Mouse (Mus musculus): ENCODE measurements around the gene Sobp. TPM values are rescaled to one million over a fixed set of nuclear protein-coding genes. Genes with fewer than 3 reads are reported as not detected.

The Sobp gene
- polyA plus RNA-seq, 1 experiment from 2014 or later = 1.1 TPM

GRCm38 (mm10) chr10:43081316-43081715, 93.0 kb downstream of the Sobp start:
- Histone ChIP-seq H3K27ac (no peak overlapping the region), H3K4me3 (replicated peaks) (no peak overlapping the region), H3K27me3 (replicated peaks) (no peaks in the 10 kb centered on the region), H3K4me2 (replicated peaks) (no peak overlapping the region), H3K9me3 (no peaks in the 10 kb centered on the region), H3K36me3 (no peaks in the 10 kb centered on the region), H3K9ac (no peak overlapping the region), H3K4me1 (replicated peaks) (no peaks in the 10 kb centered on the region)
- no peak for ATAC-seq
- WGBS = 75% methylated on average over 3 of the region's 3 CpGs

DNA sequence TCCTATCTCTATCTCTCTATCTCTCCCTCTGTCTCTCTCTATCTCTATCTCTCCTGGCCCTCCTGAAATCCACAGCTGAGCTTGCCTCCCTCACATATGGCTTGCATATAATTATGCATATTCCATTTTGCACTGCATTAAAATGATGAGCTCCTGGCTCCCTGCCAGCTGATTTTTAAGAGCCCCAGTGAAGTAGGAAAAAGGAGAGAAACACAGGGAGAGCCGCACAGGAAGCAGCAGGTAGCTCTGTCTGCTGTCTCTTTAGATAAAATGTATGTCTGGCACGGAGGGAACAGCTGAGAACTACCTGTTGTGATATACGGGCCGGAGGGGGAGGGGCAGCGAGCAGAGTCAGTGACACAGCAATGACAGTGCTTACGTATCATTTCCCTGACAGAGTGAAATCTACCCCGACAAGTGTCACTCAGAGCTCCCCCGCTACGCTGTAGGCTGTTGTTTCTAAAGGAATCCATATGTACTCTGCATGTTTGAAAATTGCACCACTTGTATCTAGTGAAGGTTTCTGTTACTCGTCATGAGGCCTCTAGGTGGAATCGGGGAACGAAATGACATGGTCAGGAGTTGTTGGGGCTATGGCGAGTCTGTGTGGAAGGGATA, 98.7 kb downstream of the Sobp start:
- H3K27me3 ChIP-seq (replicated peaks) = no peaks in the 10 kb centered on the region
- no peak overlapping the region for H3K9ac ChIP-seq
- H3K4me1 ChIP-seq (replicated peaks) = peaks cover 3% of the 10 kb centered on the region; the same call in 1 of the 2 replicates
- H3K4me2 ChIP-seq (replicated peaks) = no peak overlapping the region
- H3K4me3 ChIP-seq (replicated peaks) = no peak overlapping the region
- ATAC-seq = no peak
- no peak overlapping the region for H3K27ac ChIP-seq
- 64% methylated on average over 13 of the region's 13 CpGs for WGBS
- H3K9me3 ChIP-seq = no peaks in the 10 kb centered on the region
- H3K36me3 ChIP-seq = no peaks in the 10 kb centered on the region

GRCm38 (mm10) chr10:43073281-43073680, 101.0 kb downstream of the Sobp start:
- Histone ChIP-seq H3K36me3 (no peaks in the 10 kb centered on the region), H3K4me3 (replicated peaks) (no peak overlapping the region), H3K4me2 (replicated peaks) (no peak overlapping the region), H3K9ac (no peak overlapping the region), H3K9me3 (no peaks in the 10 kb centered on the region), H3K27me3 (replicated peaks) (no peaks in the 10 kb centered on the region), H3K27ac (no peak overlapping the region), H3K4me1 (replicated peaks) (peaks cover 3% of the 10 kb centered on the region; the same call in 1 of the 2 replicates)
- ATAC-seq = no peak
- 67% methylated on average over 8 of the region's 8 CpGs for WGBS

GRCm38 (mm10) chr10:43070893-43071292, 103.4 kb downstream of the Sobp start:
- 92% methylated on average over 6 of the region's 6 CpGs for WGBS
- no peak for ATAC-seq
- Histone ChIP-seq H3K9ac (no peak overlapping the region), H3K27ac (no peak overlapping the region), H3K27me3 (replicated peaks) (no peaks in the 10 kb centered on the region), H3K4me2 (replicated peaks) (no peak overlapping the region), H3K9me3 (no peaks in the 10 kb centered on the region), H3K36me3 (no peaks in the 10 kb centered on the region), H3K4me3 (replicated peaks) (no peak overlapping the region), H3K4me1 (replicated peaks) (peaks cover 3% of the 10 kb centered on the region; the same call in 1 of the 2 replicates)

GRCm38 (mm10) chr10:43065331-43065730, 109.0 kb downstream of the Sobp start:
- Histone ChIP-seq H3K4me3 (replicated peaks) (no peak overlapping the region), H3K27ac (no peak overlapping the region), H3K4me2 (replicated peaks) (no peak overlapping the region), H3K9me3 (no peaks in the 10 kb centered on the region), H3K9ac (no peak overlapping the region), H3K36me3 (no peaks in the 10 kb centered on the region), H3K4me1 (replicated peaks) (no peaks in the 10 kb centered on the region), H3K27me3 (replicated peaks) (no peaks in the 10 kb centered on the region)
- ATAC-seq = no peak
- WGBS = 78% methylated on average over 7 of the region's 7 CpGs

- Histone ChIP-seq H3K9me3 (no peaks in the 10 kb centered on the region), H3K27me3 (replicated peaks) (no peaks in the 10 kb centered on the region), H3K36me3 (no peaks in the 10 kb centered on the region), H3K4me2 (replicated peaks) (no peak overlapping the region), H3K4me1 (replicated peaks) (no peaks in the 10 kb centered on the region), H3K4me3 (replicated peaks) (no peak overlapping the region), H3K27ac (no peak overlapping the region), H3K9ac (no peak overlapping the region)
- no peak for ATAC-seq
- 90% methylated on average over 11 of the region's 11 CpGs for whole genome bisulfite sequencing
Observed at GRCm38 (mm10) chr10:43061519-43062105, 112.7 kb downstream of the Sobp start.

GRCm38 (mm10) chr10:43055405-43055804, 118.9 kb downstream of the Sobp start:
- 87% methylated on average over 2 of the region's 2 CpGs for WGBS
- no peak overlapping the region for H3K27ac ChIP-seq

DNA sequence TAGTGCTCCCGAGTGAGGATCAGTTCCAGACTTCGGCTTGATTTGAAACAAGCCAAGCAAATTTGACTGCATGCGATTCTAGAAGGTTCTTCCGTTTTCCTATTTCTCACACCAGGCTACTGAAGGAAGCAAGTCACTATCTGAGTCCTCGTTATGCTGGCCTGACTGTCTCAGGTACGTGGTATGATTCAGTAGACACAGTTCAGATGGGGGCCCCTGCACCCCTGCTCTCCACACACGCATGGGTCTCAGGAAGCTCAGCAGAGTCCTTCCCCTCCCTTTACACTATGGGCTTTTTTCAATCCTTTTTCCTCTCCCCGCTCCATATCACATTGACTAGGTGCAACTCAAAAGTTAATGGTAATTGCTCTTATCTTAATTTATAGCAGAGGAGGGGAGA, 119.6 kb downstream of the Sobp start:
- Histone ChIP-seq H3K4me3 (replicated peaks) (no peak overlapping the region), H3K9me3 (no peaks in the 10 kb centered on the region), H3K36me3 (no peaks in the 10 kb centered on the region), H3K9ac (no peak overlapping the region), H3K4me1 (replicated peaks) (no peaks in the 10 kb centered on the region), H3K4me2 (replicated peaks) (no peak overlapping the region), H3K27me3 (replicated peaks) (no peaks in the 10 kb centered on the region), H3K27ac (no peak overlapping the region)
- 63% methylated on average over 8 of the region's 8 CpGs for WGBS
- no peak for ATAC-seq

More at GRCm38 (mm10) chr10:43055405-43055804, 118.9 kb downstream of the Sobp start:
- H3K4me2 ChIP-seq (replicated peaks) = no peak overlapping the region
- no peak overlapping the region for H3K9ac ChIP-seq
- H3K4me1 ChIP-seq (replicated peaks) = no peaks in the 10 kb centered on the region
- no peak for ATAC-seq
- H3K4me3 ChIP-seq (replicated peaks) = no peak overlapping the region
- no peaks in the 10 kb centered on the region for H3K9me3 ChIP-seq
- H3K27me3 ChIP-seq (replicated peaks) = no peaks in the 10 kb centered on the region
- H3K36me3 ChIP-seq = no peaks in the 10 kb centered on the region

DNA sequence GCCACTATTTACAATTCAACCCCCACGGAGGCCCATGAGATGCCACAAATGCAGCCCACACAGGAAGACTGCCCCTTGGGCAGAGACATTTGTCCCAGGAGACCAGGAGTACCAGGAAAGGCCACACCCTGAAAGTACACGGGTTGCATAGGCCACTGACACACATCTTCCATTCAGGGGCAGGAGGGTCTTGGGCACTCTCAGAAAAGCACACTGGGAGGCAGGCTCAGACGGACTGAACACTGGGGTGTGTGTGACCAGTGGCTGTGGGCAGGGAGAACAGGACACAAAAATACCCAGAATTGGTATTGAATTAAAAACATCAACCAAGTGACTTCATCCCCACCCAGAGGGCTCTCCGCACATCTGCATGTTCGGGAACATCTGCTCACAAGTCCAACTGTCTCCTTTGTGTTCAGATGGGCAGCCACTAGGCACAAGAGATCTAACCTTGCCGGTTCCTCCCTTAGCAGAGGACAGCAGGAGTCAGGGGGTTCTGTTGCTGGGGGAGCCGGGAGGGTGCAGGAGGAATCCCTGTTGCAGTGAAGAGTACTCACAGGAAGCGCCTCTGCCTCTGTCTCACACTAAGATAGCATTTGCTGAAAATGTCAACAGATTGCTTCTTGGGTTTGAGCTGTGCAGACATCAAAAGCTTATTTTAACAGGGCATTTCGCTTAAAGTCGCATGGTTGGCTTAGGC, 120.3 kb downstream of the Sobp start:
- H3K4me1 ChIP-seq (replicated peaks) = no peaks in the 10 kb centered on the region
- H3K27ac ChIP-seq = no peak overlapping the region
- no peaks in the 10 kb centered on the region for H3K27me3 ChIP-seq (replicated peaks)
- H3K9ac ChIP-seq = no peak overlapping the region
- no peak overlapping the region for H3K4me2 ChIP-seq (replicated peaks)
- 67% methylated on average over 10 of the region's 10 CpGs for WGBS
- ATAC-seq = no peak
- no peaks in the 10 kb centered on the region for H3K9me3 ChIP-seq
- H3K4me3 ChIP-seq (replicated peaks) = no peak overlapping the region
- no peaks in the 10 kb centered on the region for H3K36me3 ChIP-seq

DNA sequence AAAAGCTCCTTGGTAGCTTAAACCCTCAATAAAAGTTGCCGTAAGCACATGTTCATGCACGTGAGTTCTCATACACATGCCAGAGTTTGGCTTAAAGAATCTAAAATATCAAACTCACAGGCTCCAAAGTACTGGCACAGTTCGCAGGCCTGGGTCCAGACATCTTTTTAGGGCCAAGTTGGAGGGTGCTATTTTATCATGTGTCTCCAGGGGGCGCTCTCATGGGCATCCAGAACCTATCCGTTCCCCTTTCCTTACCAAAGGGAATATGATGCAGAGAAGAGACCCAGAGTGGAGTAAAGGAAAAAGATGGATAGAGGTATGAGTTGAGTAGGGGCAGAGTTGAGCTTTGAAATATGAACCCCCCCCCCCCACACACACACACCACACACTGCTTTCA, 121.9 kb downstream of the Sobp start:
- H3K4me3 ChIP-seq (replicated peaks) = no peak overlapping the region
- no peak overlapping the region for H3K27ac ChIP-seq
- ATAC-seq = no peak
- H3K9me3 ChIP-seq = no peaks in the 10 kb centered on the region
- no peak overlapping the region for H3K4me2 ChIP-seq (replicated peaks)
- no peaks in the 10 kb centered on the region for H3K36me3 ChIP-seq
- 0 out of 2 replicates have a peak, but pooled peaks cover 4% of the 10 kb centered on the region for H3K4me1 ChIP-seq (replicated peaks)
- WGBS = 62% methylated on average over 5 of the region's 5 CpGs
- H3K9ac ChIP-seq = no peak overlapping the region
- no peaks in the 10 kb centered on the region for H3K27me3 ChIP-seq (replicated peaks)

DNA sequence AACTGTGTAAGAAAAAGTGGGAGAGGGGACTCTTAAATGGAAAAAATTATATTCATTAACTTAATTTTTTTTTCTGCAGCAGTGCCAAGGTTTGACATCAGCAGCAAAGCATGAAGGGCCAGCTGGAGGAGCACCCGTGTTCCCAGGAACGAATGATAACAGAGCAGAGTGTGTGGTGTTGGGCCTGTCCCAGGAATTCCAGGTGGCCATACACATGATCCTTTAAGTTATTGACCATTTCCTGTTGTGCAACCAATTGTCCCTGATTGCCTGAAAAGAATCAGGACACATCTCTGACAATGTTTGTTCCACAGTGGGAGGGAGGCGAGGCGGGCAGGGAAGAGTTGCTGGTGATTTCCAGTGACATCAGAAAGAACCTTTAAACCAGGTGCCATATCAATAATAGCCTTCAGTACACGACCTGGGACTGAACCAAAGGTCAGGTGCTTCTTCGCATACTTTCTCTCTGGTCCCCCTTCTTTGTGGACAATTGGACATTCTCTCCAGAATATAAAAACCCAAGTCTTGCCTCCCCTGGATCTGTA, 126.5 kb downstream of the Sobp start:
- Histone ChIP-seq H3K36me3 (no peaks in the 10 kb centered on the region), H3K27me3 (replicated peaks) (no peaks in the 10 kb centered on the region), H3K9me3 (no peaks in the 10 kb centered on the region), H3K4me1 (replicated peaks) (peaks cover 8% of the 10 kb centered on the region; the same call in 1 of the 2 replicates), H3K4me2 (replicated peaks) (no peak overlapping the region), H3K27ac (no peak overlapping the region), H3K9ac (no peak overlapping the region), H3K4me3 (replicated peaks) (no peak overlapping the region)
- ATAC-seq = no peak
- 62% methylated on average over 6 of the region's 6 CpGs for WGBS

DNA sequence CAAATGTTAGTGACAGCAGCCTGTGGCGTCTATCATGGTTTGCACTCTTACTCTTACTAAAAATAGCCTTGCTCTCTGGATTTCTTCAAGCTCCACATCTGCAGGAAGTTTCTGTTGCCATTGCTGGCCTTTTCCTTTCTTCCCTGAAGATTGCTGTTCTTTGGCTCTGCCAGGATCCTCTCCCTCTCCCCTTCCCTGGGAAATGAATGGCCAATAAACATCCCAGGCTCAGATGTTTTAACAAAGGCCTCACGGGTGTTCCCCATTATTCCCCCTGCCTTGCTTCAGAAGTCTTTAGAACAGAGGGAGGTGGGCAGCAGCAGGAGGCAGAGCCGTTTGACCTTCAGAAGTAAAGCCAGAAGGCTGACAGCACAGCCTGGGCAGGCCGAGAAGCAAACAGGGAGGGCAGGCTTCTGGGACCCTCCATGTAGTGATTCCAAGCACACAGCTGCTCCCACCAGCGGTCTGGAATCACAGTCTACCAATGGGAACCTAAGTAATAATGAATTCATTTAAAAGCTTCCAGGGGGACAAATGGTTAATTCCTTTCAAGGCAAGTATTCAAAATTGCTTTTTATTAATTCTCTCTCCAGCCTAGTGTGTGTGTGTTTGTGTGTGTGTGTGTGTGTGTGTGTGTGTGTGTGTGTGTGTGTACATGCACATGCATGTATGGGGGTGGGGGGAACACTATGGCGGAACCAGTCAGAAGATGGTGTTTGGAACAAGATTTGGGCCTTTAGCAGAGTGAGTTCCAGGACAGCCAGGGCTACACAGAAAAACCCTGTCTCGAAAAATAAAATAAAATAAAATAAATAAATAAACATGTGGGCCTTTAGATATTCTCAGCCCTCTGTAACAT, 130.8 kb downstream of the Sobp start:
- H3K27ac ChIP-seq = peak overlapping the region; percentile 88
- whole genome bisulfite sequencing = 33% methylated on average over 7 of the region's 7 CpGs
- H3K9me3 ChIP-seq = no peaks in the 10 kb centered on the region
- no peak overlapping the region for H3K4me3 ChIP-seq (replicated peaks)
- H3K36me3 ChIP-seq = no peaks in the 10 kb centered on the region
- H3K27me3 ChIP-seq (replicated peaks) = no peaks in the 10 kb centered on the region
- peaks cover 10% of the 10 kb centered on the region; the same call in 1 of the 2 replicates for H3K4me1 ChIP-seq (replicated peaks)
- peak; percentile 71 for ATAC-seq
- H3K9ac ChIP-seq = no peak overlapping the region
- no peak overlapping the region for H3K4me2 ChIP-seq (replicated peaks)

Measured in intestine, embryonic 15.5 days (tissue).